Mouse (Mus musculus): Measurements from ENCODE around the gene Olfr138. TPM values are rescaled to one million over a fixed set of nuclear protein-coding genes. Genes with fewer than 3 reads are reported as not detected.

The Olfr138 gene
- polyA plus RNA-seq (2014; fragmentation: Nextera tagmentation; extraction: Ambion mirVana) = not detected in 2 replicates

DNA sequence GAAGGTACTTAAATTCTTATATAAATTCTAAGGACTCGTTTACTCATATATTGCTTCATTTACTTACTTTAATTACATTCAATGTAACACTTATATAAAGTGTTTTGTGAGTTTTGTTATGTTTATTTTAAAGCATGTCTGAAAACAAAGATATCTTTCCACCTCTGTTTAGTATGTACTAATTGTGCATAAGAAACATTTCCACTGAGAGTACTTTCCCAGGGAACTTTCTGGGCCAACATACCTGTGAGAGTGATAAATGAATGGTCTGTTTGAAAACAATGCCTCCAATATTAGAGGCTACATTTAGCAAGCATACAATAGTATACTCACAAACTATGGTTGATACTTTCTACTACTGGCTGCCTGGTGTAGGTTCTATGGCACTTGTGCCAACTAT, at the start of gene Olfr138:
Gene Olfr138 (plus strand): TSS at position 301 of the 400 bp plus-strand sequence.
- WGBS = 73% methylated on average over 1 of the region's 1 CpGs
- ATAC-seq (ENCODE audit: low FRiP score) = no peak
- H3K27ac ChIP-seq (ENCODE audit: low read depth, low read length) = no peak within 1 kb of the TSS
- no peak within 1 kb of the TSS for H3K4me3 ChIP-seq (ENCODE audit: low read depth, low read length)
- no peak within 1 kb of the TSS for H3K4me2 ChIP-seq
- DNase-seq (ENCODE audit: low spot score, missing footprints) = no peak
- H3K36me3 ChIP-seq (ENCODE audit: control insufficient read depth, insufficient read depth, low read length) = no peaks in the 10 kb centered on the region
- H3K9ac ChIP-seq (ENCODE audit: low read length) = no peak within 1 kb of the TSS
- H3K4me1 ChIP-seq (ENCODE audit: control insufficient read depth, insufficient read depth, low read length) = no peaks in the 10 kb centered on the region
- no peaks in the 10 kb centered on the region for H3K9me3 ChIP-seq (ENCODE audit: control insufficient read depth, low read length)
- H3K27me3 ChIP-seq (ENCODE audit: control insufficient read depth, insufficient read depth, low read length) = no peaks in the 10 kb centered on the region

- Histone ChIP-seq H3K4me1 (ENCODE audit: control insufficient read depth, insufficient read depth, low read length) (no peaks in the 10 kb centered on the region), H3K9ac (ENCODE audit: low read length) (no peak within 1 kb of the TSS), H3K27ac (ENCODE audit: low read depth, low read length) (no peak within 1 kb of the TSS), H3K4me3 (ENCODE audit: low read depth, low read length) (no peak within 1 kb of the TSS), H3K27me3 (ENCODE audit: control insufficient read depth, insufficient read depth, low read length) (no peaks in the 10 kb centered on the region), H3K9me3 (ENCODE audit: control insufficient read depth, low read length) (no peaks in the 10 kb centered on the region), H3K36me3 (ENCODE audit: control insufficient read depth, insufficient read depth, low read length) (no peaks in the 10 kb centered on the region), H3K4me2 (no peak within 1 kb of the TSS)
- DNase-seq (ENCODE audit: low spot score, missing footprints) (no peak), ATAC-seq (ENCODE audit: low FRiP score) (no peak)
These were observed 46.6 kb downstream of the Olfr138 start, which contains the start of gene Olfr137 for GRCm38 (mm10) chr17:38307470-38307869. Gene Olfr137, minus strand, starts transcription at chr17:38307570.

Other genes starting within 250 kb of the Olfr138 start
- gene Olfr129, start 201.0 kb upstream of the Olfr138 start, polyA plus RNA-seq (2014; fragmentation: Nextera tagmentation; extraction: Ambion mirVana) = 0.03 TPM in 1 of 2 replicates, not detected in the other
- gene Olfr130, start 197.1 kb upstream of the Olfr138 start, polyA plus RNA-seq (2014; fragmentation: Nextera tagmentation; extraction: Ambion mirVana) = not detected in 2 replicates
- gene Olfr131, start 172.3 kb upstream of the Olfr138 start, polyA plus RNA-seq (2014; fragmentation: Nextera tagmentation; extraction: Ambion mirVana) = not detected in 2 replicates
- not detected in 2 replicates for gene Olfr132, start 126.5 kb upstream of the Olfr138 start, polyA plus RNA-seq (2014; fragmentation: Nextera tagmentation; extraction: Ambion mirVana)
- gene Olfr133, start 115.8 kb upstream of the Olfr138 start, polyA plus RNA-seq (2014; fragmentation: Nextera tagmentation; extraction: Ambion mirVana) = not detected in 2 replicates
- not detected in 2 replicates for gene Olfr134, start 89.6 kb upstream of the Olfr138 start, polyA plus RNA-seq (2014; fragmentation: Nextera tagmentation; extraction: Ambion mirVana)
- gene Olfr135, start 56.7 kb upstream of the Olfr138 start, polyA plus RNA-seq (2014; fragmentation: Nextera tagmentation; extraction: Ambion mirVana) = not detected in 2 replicates
- gene Olfr137, start 46.5 kb downstream of the Olfr138 start, polyA plus RNA-seq (2014; fragmentation: Nextera tagmentation; extraction: Ambion mirVana) = not detected in 2 replicates
- not detected in 2 replicates for gene Olfr136, start 68.8 kb downstream of the Olfr138 start, polyA plus RNA-seq (2014; fragmentation: Nextera tagmentation; extraction: Ambion mirVana)
- gene Esp36, start 159.2 kb downstream of the Olfr138 start, polyA plus RNA-seq (2014; fragmentation: Nextera tagmentation; extraction: Ambion mirVana) = not detected in 2 replicates